Mouse (Mus musculus) erythroblast, embryonic 14.5 days (primary cell): ENCODE results near the gene Ccdc47. TPM values are rescaled to one million over a fixed set of nuclear protein-coding genes. Genes with fewer than 3 reads are reported as not detected.

Experiments used
- H3K27me3 ChIP-seq: 2 replicates; pipeline ENCODE4 v1.6.1; 2012; ENCODE audit warnings: inconsistent platforms; ENCODE audit not compliant: control insufficient read depth
- H3K36me3 ChIP-seq: 2 replicates; pipeline ENCODE4 v1.6.1; 2012; ENCODE audit warnings: mild to moderate bottlenecking, inconsistent platforms; ENCODE audit not compliant: control insufficient read depth
- H3K4me1 ChIP-seq: 2 replicates; pipeline ENCODE4 v1.6.1; 2012; ENCODE audit warnings: inconsistent platforms; ENCODE audit not compliant: control insufficient read depth
- H3K4me3 ChIP-seq: replicated peaks from 2 replicates; pipeline ENCODE3; 2012; ENCODE audit warnings: moderate library complexity, mild to moderate bottlenecking, inconsistent platforms
- H3K9me3 ChIP-seq: 2 replicates; pipeline ENCODE4 v1.6.1; 2012; ENCODE audit warnings: low read length, inconsistent platforms, mixed read lengths; ENCODE audit not compliant: control insufficient read depth
- GATA1 ChIP-seq: IDR thresholded peaks from 2 replicates; pipeline ENCODE4 v1.6.1; 2012; ENCODE audit warnings: low read length, inconsistent platforms, mixed read lengths
- TAL1 ChIP-seq: IDR thresholded peaks from 3 replicates; pipeline ENCODE4 v1.6.1; 2012; ENCODE audit warnings: low read length, inconsistent platforms, mixed read lengths
- polyA plus RNA-seq: library from polyadenylated mRNA; stranded (reverse); fragments of >175 nt; gene quantifications from 2 replicates; pipeline ENCODE4 v1.2.3, GENCODE M21; 2012

The Ccdc47 gene
- polyA plus RNA-seq, 1 experiment: 0.20 TPM

- Histone ChIP-seq H3K27me3 (no peaks in the 10 kb centered on the region), H3K4me1 (peaks cover 41% of the 10 kb centered on the region), H3K36me3 (peaks cover 12% of the 10 kb centered on the region), H3K4me3 (peak overlapping the region; percentile 84), H3K9me3 (no peaks in the 10 kb centered on the region)
- no peak for TF ChIP-seq GATA1
- TF ChIP-seq TAL1: no peak
Observed at GRCm38 (mm10) chr11:106192241-106192640, 23.9 kb downstream of the Ccdc47 start.

- H3K27me3 ChIP-seq: no peaks in the 10 kb centered on the region
- H3K9me3 ChIP-seq: no peaks in the 10 kb centered on the region
- peaks cover 7% of the 10 kb centered on the region for H3K36me3 ChIP-seq
- H3K4me1 ChIP-seq: peaks cover 41% of the 10 kb centered on the region
- TF ChIP-seq TAL1 (no peak), GATA1 (no peak)
- H3K4me3 ChIP-seq: no peak overlapping the region
Observed at GRCm38 (mm10) chr11:106191716-106192115, 24.4 kb downstream of the Ccdc47 start.

- Histone ChIP-seq H3K27me3 (no peaks in the 10 kb centered on the region), H3K36me3 (peaks cover 6% of the 10 kb centered on the region), H3K4me1 (peaks cover 15% of the 10 kb centered on the region), H3K4me3 (no peak overlapping the region), H3K9me3 (no peaks in the 10 kb centered on the region)
- TF ChIP-seq GATA1 (no peak), TAL1 (no peak)
Observed at GRCm38 (mm10) chr11:106187326-106187725, 28.8 kb downstream of the Ccdc47 start.

GRCm38 (mm10) chr11:106180449-106180801 is 35.7 kb downstream of the Ccdc47 start:
- H3K36me3 ChIP-seq: peaks cover 10% of the 10 kb centered on the region

GRCm38 (mm10) chr11:106179711-106180448 is 36.3 kb downstream of the Ccdc47 start:
- H3K4me3 ChIP-seq: no peak overlapping the region
- H3K4me1 ChIP-seq: peaks cover 43% of the 10 kb centered on the region
- TF ChIP-seq TAL1 (no peak), GATA1 (no peak)
- no peaks in the 10 kb centered on the region for H3K27me3 ChIP-seq
- H3K9me3 ChIP-seq: no peaks in the 10 kb centered on the region
- peaks cover 7% of the 10 kb centered on the region; the same call in 1 of the 2 replicates for H3K36me3 ChIP-seq

More at GRCm38 (mm10) chr11:106180449-106180801, 35.7 kb downstream of the Ccdc47 start:
- TF ChIP-seq GATA1 (no peak), TAL1 (no peak)
- Histone ChIP-seq H3K9me3 (no peaks in the 10 kb centered on the region), H3K4me3 (no peak overlapping the region), H3K27me3 (no peaks in the 10 kb centered on the region), H3K4me1 (peaks cover 38% of the 10 kb centered on the region)

- H3K4me3 ChIP-seq: no peak overlapping the region
Observed at GRCm38 (mm10) chr11:106178036-106178782, 37.9 kb downstream of the Ccdc47 start.

GRCm38 (mm10) chr11:106176372-106176771 is 39.8 kb downstream of the Ccdc47 start:
- TF ChIP-seq GATA1 (no peak), TAL1 (no peak)
- H3K9me3 ChIP-seq: no peaks in the 10 kb centered on the region
- no peaks in the 10 kb centered on the region for H3K27me3 ChIP-seq
- peaks cover 4% of the 10 kb centered on the region; the same call in 1 of the 2 replicates for H3K36me3 ChIP-seq
- H3K4me1 ChIP-seq: peaks cover 47% of the 10 kb centered on the region
- no peak overlapping the region for H3K4me3 ChIP-seq

More at GRCm38 (mm10) chr11:106178036-106178782, 37.9 kb downstream of the Ccdc47 start:
- Histone ChIP-seq H3K36me3 (peaks cover 7% of the 10 kb centered on the region; the same call in 1 of the 2 replicates), H3K4me1 (peaks cover 44% of the 10 kb centered on the region), H3K27me3 (no peaks in the 10 kb centered on the region), H3K9me3 (no peaks in the 10 kb centered on the region)
- no peak for TF ChIP-seq TAL1
- no peak for TF ChIP-seq GATA1

- H3K9me3 ChIP-seq: no peaks in the 10 kb centered on the region
- H3K36me3 ChIP-seq: peaks cover 3% of the 10 kb centered on the region
- H3K4me1 ChIP-seq: peaks cover 45% of the 10 kb centered on the region
- no peaks in the 10 kb centered on the region for H3K27me3 ChIP-seq
- TF ChIP-seq GATA1 (no peak), TAL1 (no peak)
- H3K4me3 ChIP-seq: no peak overlapping the region
Observed at GRCm38 (mm10) chr11:106175081-106175480, 41.1 kb downstream of the Ccdc47 start.

GRCm38 (mm10) chr11:106174372-106174771 is 41.8 kb downstream of the Ccdc47 start:
- no peak for TF ChIP-seq TAL1
- no peak for TF ChIP-seq GATA1
- no peaks in the 10 kb centered on the region for H3K9me3 ChIP-seq
- peaks cover 40% of the 10 kb centered on the region for H3K4me1 ChIP-seq
- H3K36me3 ChIP-seq: peaks cover 6% of the 10 kb centered on the region
- no peaks in the 10 kb centered on the region for H3K27me3 ChIP-seq
- no peak overlapping the region for H3K4me3 ChIP-seq
